Mouse (Mus musculus) lung, postnatal 14 days (tissue): Measurements from ENCODE around the gene Gm49366.
"Not testable (repeated sequence)": the region's sequence is repeated elsewhere in the genome, so short reads cannot be mapped to it uniquely, and the experiment has no call there.

Experiments
- DNase-seq: peaks from one replicate; pipeline ENCODE4 v3.0.0; 2021

Gm49366 gene

GRCm38 (mm10) chr12:84038691-84039111, at the start of gene Gm49366:
Gene Gm49366 (plus strand): TSS chr12:84038935.
- peak; percentile 26 for DNase-seq

GRCm38 (mm10) chr12:83989378-83989777, 49.4 kb upstream of the Gm49366 start:
- no peak for DNase-seq

GRCm38 (mm10) chr12:83997221-83997620, 41.5 kb upstream of the Gm49366 start:
- DNase-seq = no peak

GRCm38 (mm10) chr12:83998341-83999107, 40.2 kb upstream of the Gm49366 start:
- DNase-seq = no peak

- peak; percentile 73 for DNase-seq
Measured at GRCm38 (mm10) chr12:83999237-83999636, 39.5 kb upstream of the Gm49366 start.

GRCm38 (mm10) chr12:84000418-84000817, 38.3 kb upstream of the Gm49366 start:
- DNase-seq = no peak

GRCm38 (mm10) chr12:84003866-84004265, 34.9 kb upstream of the Gm49366 start:
- DNase-seq = no peak

- peak; percentile 32 for DNase-seq
Measured at GRCm38 (mm10) chr12:84008251-84008650, 30.5 kb upstream of the Gm49366 start.

- DNase-seq = no peak
Measured at GRCm38 (mm10) chr12:84008729-84009128, 30.0 kb upstream of the Gm49366 start.

- peak; percentile 76 for DNase-seq
Measured at GRCm38 (mm10) chr12:84009171-84009965, 29.4 kb upstream of the Gm49366 start, which contains the start of gene Acot1. Gene Acot1 (plus strand): TSS chr12:84009490.

- DNase-seq = no peak
Measured at GRCm38 (mm10) chr12:84010201-84010600, 28.5 kb upstream of the Gm49366 start.

GRCm38 (mm10) chr12:84011251-84012040, 27.3 kb upstream of the Gm49366 start:
- peak; percentile 85 for DNase-seq

GRCm38 (mm10) chr12:84013130-84013529, 25.6 kb upstream of the Gm49366 start:
- DNase-seq = no peak

GRCm38 (mm10) chr12:84013701-84014100, 25.0 kb upstream of the Gm49366 start:
- DNase-seq = no peak

GRCm38 (mm10) chr12:84020528-84020927, 18.2 kb upstream of the Gm49366 start:
- peak; percentile 82 for DNase-seq

GRCm38 (mm10) chr12:84022266-84022665, 16.5 kb upstream of the Gm49366 start:
- not testable (repeated sequence) for DNase-seq

GRCm38 (mm10) chr12:84023052-84023745, 15.5 kb upstream of the Gm49366 start:
- no peak for DNase-seq

- DNase-seq = no peak
Measured at GRCm38 (mm10) chr12:84025888-84026287, 12.8 kb upstream of the Gm49366 start.

GRCm38 (mm10) chr12:84028328-84028727, 10.4 kb upstream of the Gm49366 start:
- not testable (repeated sequence) for DNase-seq

- DNase-seq = not testable (repeated sequence)
Measured at GRCm38 (mm10) chr12:84029043-84029442, 9.7 kb upstream of the Gm49366 start.

GRCm38 (mm10) chr12:84030659-84031332, 7.9 kb upstream of the Gm49366 start:
- peak; percentile 88 for DNase-seq

GRCm38 (mm10) chr12:84032854-84033253, 5.9 kb upstream of the Gm49366 start:
- DNase-seq = no peak
